Mouse (Mus musculus): ENCODE data around the gene Hnrnpab.
A peak's percentile ranks its signal among the peaks of the same experiment; 100 is the strongest.
"Not testable (repeated sequence)": the region's sequence is repeated elsewhere in the genome, so short reads cannot be mapped to it uniquely, and the experiment has no call there.

Hnrnpab gene

GRCm38 (mm10) chr11:51633721-51634120, 27.1 kb upstream of the Hnrnpab start:
- no peak for DNase-seq

GRCm38 (mm10) chr11:51633200-51633599, 26.6 kb upstream of the Hnrnpab start:
- not testable (repeated sequence) for DNase-seq

DNA sequence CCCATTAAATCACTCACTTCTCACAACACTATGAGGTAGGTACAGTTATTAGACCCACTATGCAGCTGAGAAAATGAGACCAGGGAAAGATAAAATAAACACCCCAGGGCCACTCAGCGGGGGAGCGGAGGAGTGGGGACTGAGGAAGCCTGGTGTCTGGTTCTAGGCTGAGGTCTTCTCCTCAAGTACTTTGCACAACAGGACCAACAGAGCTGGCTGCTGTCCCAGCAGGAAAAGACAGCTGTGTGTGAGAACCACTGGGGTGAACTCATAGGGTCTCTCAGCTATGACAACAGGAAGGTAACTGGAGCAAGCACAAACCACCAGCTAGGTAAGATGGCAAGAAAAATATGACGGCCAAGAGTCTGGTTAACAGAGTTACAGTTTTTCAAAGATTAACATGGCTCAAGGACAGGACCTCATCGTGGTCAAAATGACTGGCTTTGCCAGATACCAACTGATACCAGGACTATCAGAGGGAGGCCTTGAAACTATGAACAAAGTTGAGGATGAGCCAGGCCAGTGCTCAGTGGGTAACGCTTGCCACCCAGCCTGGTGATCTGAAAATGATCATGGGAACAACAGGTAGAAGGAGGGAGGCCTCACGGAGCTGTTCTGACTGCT, 25.6 kb upstream of the Hnrnpab start:
- DNase-seq, result no peak

DNA sequence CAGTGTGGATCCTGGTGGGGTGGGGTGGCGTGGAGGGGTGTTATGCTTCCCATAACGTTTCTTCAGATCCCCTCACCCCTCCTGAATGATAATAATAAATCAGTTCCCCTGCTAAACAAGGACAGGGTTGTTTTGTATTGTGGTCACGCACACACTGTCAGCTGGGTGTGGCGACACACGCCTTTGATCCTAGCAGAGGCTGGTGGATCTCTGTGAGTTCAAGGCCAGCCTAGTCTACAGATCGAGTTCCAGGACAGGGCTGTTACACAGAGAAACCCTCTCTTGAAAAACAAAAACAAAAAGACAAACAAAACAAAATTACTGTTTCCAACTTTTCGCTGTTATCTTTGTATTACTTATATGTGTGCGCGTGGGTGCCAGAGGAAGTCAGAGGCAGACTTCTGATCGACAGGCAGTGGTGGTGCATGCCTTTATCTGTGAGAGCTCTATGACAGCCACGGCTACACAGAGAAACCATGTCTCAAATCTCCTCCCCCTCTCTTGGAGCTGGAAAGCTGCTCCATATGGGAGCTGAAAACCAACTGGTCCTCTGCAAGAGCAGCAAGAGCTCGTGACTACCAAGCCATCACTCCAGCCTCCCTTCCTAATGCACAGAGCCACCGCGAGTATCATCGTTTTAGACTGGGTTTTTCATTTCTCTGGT, 23.1 kb upstream of the Hnrnpab start:
- DNase-seq, result no peak

DNA sequence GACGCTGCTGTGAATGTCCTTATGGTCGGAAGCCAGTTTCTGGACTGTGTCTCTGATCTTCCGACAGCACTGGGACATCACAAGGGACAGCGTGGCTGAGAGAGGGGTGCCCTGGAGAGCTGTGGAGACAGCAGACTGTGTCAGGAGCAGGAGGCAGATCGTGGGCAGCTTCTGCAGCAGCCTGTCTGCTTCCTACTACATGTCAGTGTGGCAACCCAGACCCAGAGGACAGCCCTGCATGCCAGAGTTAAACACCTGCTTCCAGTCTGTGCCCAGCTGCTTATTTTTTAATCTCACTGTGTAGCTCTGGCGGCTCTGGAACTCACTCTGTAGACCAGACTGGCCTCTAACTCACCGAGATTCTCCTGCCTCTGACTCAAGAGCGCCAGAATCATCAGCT, 21.3 kb upstream of the Hnrnpab start:
- DNase-seq, result no peak

- DNase-seq, result no peak
These were observed 20.8 kb upstream of the Hnrnpab start for GRCm38 (mm10) chr11:51627425-51627824.

DNA sequence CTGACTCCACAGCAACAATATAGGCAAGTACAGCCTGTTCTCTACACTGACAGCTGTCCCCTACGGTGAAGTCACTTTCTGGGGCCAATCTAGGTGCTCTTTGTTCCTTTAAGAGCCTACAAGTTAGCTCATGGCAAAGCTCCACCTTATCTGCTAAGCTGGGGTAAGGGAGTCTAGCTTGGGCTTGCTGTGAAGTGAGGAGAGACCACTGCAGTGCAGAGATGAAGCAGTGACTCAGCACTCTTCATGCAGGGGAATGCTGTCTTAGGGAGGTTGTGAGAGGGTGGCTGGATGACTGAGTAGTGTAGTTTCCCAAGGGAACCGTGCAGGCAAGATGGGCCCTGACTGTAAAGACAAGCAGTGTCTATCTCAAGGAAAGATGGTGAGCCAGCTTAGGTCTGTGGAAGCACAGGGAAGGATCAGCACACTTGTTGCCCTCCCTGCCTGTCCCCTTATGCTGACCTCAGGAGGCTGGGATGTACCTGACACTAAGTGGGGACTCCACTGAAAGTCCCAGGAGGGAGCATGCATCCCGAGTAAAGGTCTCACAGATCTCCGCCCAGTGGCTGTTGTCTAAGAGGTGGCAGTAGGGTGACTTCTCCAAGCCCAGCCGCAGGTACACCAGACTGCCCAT, 18.7 kb upstream of the Hnrnpab start:
- no peak for DNase-seq

DNA sequence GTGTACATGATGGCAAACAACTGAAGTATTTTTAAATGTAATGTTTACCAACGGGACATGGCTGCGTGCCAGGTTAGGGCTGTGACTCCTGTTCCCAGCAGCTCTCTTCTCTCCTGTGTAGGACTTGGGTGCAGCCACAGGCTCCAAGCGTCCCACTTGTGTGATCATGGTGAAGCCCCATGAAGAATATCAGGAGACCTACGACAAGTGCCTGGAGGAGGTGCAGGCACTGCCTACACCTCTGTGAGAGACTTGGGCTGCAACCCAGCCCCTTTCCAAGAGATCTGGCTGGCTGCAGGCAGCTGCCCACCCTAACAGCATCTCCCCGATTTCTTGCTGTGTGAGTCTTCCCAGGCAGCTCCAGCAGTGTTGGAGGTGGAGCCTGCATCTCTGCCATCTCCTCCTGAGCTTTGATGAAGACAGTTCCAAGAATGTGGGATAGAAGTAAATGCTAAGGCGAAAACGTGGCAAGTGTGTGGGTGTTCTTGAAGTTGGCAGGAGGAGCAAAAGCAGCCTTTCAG, 16.4 kb upstream of the Hnrnpab start:
- peak; percentile 68 to 72 for DNase-seq

DNA sequence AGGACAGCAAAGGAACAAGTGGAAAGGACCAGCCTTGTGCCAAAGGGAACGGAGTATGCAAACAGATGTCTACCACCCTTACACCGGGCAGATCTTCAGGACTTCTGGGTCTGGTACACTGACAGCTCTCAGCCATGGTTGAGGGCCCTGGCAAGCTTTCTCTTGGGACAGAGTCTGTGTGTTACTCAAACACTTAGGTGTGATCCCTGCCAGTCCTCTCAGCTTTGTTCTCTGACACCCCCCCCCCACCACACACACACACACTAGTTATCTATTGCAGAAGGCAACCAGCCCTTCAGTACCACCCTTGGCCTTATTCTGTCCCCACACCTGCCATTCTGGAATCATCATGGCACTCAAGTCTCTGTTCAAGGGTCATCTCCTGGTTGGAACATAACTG, 15.1 kb upstream of the Hnrnpab start:
- no peak for DNase-seq

DNA sequence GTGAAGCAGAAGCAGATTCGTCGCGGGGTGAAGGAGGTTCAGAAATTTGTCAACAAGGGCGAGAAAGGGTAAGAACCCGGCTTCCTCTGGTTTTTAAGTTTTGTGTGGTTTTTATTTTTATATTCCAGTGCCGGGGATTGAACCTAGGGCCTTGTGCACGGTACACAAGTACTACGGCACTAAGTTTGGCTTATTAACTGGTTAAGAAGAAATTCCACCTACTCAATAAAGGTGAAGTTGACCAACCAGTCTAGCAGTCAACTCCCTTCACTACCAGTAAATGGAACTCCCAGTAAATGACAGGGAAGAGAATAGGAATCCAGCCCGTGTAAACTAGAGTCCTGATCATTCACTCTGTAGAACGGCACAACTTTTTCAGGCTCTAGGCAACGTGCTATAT, 13.4 kb upstream of the Hnrnpab start:
- DNase-seq, result no peak

GRCm38 (mm10) chr11:51619409-51620060, 12.9 kb upstream of the Hnrnpab start, which contains the start of gene Nhp2:
Gene Nhp2 (plus strand): TSS chr11:51619735.
- peak; percentile 97 to 98 for DNase-seq

DNA sequence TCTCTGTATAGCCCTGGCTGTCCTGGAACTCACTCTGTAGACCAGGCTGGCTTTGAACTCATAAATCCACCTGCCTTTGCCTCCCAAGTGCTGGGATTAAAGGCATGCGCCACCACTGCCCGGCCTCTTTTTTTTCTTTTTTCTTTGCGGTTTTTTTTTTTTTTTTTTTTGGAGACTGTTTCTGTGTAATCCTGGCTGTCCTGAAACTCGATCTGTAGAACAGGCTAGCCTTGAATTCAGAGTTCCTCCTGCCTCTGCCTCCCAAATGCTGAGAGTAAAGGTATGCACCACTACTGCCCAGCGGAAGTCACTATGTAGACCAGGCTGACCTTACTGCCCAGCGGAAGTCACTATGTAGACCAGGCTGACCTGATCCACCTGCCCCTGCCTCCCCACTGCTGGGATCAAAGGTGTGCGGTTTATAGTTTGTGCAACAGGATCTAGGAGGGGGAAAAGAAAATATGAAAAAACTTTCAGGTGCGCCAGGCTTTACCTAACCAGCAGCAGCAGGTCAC, 12.3 kb upstream of the Hnrnpab start:
- DNase-seq, result no peak

- peak; percentile 60 to 78 for DNase-seq
These were observed 11.0 kb upstream of the Hnrnpab start for GRCm38 (mm10) chr11:51617693-51618092.

DNA sequence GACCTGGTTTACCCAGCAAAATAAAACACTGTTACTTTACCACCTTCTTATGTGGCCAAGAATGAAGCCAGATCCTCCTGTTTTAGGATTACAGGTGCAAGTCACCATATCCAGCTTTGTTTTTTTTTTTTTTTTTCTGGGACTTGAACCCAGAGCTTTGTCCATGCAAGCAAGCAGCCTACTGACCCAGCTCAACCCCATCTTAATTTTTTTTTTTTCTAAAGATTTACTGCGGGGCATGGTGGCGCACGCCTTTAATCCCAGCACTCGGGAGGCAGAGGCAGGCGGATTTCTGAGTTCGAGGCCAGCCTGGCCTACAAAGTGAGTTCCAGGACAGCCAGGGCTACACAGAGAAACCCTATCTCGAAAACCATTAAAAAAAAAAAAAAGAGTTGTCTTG, 9.5 kb upstream of the Hnrnpab start:
- DNase-seq, result not testable (repeated sequence)

DNA sequence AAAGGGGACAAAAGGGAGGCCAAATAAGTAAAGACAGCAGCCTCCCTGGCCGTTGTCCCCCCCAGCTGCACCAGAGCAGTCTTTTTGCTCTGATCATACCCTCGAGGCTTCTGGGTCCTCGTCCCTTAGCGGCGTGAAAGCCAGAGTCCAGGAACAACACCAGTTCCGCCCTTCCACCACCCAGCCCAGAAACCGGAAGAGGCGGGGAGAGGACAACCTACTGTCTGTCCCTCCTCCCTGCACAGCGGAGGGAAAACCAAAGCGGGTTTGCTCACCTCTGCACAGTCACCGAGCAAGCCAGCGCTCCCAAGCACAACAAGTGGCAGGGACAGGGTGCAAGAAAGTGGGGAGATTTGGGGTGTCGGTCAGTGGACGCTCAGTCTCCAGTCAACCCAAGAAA, 9.0 kb upstream of the Hnrnpab start:
- DNase-seq, result peak; percentile 84 to 87

DNA sequence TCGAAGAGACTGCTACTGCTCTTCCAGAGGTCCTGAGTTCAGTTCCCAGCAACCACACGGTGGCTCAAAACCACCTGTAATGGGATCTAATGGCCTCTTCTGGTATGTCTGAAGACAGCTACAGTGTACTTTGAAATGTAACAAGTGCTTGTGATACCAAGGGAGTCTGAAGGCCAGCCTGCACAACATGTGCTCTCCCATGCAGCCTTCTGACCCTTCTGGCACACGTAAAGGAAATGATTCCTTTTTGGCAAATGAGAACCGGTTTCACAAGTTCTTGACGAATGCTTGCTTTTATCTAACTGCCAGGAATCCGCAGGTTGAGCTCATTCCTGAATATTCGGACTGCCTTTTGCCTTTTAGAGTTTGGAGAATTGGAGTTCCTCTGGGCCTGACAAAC, 8.5 kb upstream of the Hnrnpab start:
- peak; percentile 29 to 64 for DNase-seq

GRCm38 (mm10) chr11:51614256-51614655, 7.6 kb upstream of the Hnrnpab start:
- DNase-seq, result no peak

DNA sequence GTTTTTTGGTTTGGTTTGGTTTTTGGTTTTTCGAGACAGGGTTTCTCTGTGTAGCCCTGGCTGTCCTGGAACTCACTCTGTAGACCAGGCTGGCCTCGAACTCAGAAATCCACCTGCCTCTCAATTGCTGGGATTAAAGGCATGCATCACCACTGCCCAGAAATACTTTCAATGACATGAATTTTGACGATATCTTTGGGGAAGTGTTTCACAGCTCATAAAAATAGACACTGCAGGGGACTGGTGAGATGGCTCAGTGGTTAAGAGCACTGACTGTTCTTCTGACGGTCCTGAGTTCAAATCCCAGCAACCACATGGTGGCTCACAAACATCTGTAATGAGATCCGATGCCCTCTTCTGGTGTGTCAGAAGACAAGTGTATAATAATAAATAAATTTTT, 3.3 kb upstream of the Hnrnpab start:
- DNase-seq, result not testable (repeated sequence)

DNA sequence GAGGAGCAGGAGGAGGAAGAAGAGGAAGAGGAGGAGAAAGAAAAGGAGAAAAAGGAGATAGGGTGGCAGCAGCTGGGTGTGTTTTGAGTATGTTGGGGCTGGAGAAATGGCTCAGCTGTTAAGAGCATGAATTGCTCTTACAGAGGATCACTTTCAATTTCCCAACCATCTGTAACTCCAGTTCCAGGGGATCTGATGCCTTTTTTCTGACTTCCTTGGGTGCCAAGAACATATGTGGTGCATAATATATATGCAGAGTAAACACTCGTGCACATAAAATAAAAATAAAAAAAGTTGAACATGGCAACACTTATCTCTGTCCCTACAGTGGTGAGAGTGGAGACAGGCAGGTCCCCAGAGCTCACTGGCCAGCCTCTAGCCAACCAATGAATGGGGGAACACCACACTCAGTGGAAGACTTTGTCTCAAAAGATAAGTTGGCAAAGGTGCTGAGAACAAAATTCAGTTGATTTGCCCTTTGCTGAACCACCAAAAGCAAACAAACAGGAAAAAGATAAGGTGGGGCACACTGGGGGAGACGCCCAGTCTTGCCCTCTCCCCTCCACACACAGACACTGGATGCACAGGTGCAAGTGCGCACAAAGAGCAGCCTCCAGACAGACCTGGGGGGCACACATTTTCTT, 2.7 kb upstream of the Hnrnpab start:
- no peak for DNase-seq

GRCm38 (mm10) chr11:51607096-51607738, 570 bp upstream of the Hnrnpab start:
- no peak for DNase-seq

DNA sequence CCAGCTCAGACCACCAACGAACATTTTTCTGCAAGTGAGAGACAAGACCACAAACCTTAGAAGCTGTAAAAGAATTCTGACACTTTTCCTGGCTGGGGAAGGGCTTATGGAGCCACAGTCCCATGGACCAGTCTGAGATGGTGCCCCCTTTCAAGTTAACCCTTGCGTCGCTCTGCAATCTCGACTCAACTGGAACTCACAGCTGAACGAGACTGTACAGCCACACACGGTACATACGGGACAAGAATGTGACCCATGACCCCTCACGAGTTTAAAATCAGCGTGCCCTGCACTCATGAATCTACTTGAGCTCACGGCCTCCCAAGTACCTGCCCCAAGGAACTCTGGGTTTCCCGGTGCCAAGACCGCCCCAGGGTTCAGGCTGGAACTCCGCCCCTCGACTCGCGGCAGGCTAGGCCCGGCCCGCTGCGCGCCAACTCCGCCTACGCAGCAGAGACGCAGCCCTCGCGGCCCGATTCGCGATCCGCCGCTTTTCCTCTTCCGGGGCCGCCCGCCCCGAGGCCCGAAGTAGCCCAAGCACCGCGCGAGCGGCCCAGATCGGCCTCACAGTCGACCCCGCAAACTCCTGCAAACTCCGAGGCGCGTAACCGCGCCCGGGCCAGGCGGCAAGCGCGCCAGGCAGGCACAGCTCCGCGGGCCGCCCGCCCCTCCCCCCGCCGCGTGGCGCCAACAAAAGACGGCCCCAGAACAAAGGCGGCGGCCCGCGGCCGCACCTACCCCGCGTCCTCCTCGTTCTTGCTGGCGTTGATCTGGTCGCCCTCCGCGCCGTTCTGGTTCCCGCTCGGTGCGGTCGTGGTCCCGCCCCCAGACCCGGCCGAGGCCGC, 823 bp downstream of the Hnrnpab start:
- DNase-seq, result peak; percentile 94 to 96
